Mouse (Mus musculus) lung, adult 2 months (tissue): ENCODE measurements around the gene A130010J15Rik.

Experiments used
- CTCF ChIP-seq: fragments of 200-500 bp; IDR thresholded peaks from 2 replicates; pipeline ENCODE4 v1.5.1; 2011; ENCODE audit warnings: mild to moderate bottlenecking, low read length, control low read depth; ENCODE audit not compliant: insufficient read depth
- POLR2A ChIP-seq: fragments of 200-500 bp; IDR thresholded peaks from 2 replicates; pipeline ENCODE4 v1.6.1; 2011; ENCODE audit warnings: low read depth, mild to moderate bottlenecking, control low read depth, low read length, borderline replicate concordance; ENCODE audit errors: extremely low read depth

DNA sequence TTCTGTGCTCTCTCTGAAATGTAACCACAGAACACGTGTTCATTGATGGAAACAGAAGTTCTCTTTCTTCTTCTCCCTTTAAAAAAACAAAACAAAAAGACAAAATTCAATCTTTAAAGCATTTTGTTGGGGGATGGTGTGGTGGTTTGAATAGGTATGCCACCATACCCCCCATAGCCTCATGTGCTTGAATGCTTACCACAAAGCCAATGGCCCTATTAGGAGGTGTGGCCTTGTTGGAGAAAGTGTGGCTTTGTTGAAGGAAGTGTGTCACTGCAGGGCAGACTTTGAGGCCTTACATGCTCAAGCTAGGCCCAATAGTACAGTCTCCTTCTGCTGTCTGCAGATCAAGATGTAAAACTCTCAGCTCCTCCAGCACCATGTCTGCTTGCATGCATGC is 21.4 kb upstream of the A130010J15Rik start:
- TF ChIP-seq CTCF (no peak), POLR2A (no peak)
